Mouse (Mus musculus) B cell, adult 2 months (primary cell): Measurements from ENCODE around the gene Twist1.

Experiments
- DNase-seq, 2 experiments: peaks; one replicate each; pipeline ENCODE4 v3.0.0; 2022

Twist1 gene

GRCm38 (mm10) chr12:33957400-33958240 is at the start of gene Twist1:
Gene Twist1, plus strand, starts transcription at chr12:33957671.
- DNase-seq, result peak in 1 of 2 experiments; percentile 17

- DNase-seq, result no peak
These were observed 30.7 kb upstream of the Twist1 start for GRCm38 (mm10) chr12:33926751-33927150.

GRCm38 (mm10) chr12:33927334-33928098 is 30.0 kb upstream of the Twist1 start:
- DNase-seq, result no peak

- no peak for DNase-seq
These were observed 28.9 kb upstream of the Twist1 start, which contains the start of gene Ferd3l for GRCm38 (mm10) chr12:33928331-33929192. Gene Ferd3l, plus strand, starts transcription at chr12:33928425.

- DNase-seq, result no peak
These were observed 4.6 kb upstream of the Twist1 start for GRCm38 (mm10) chr12:33952843-33953242.

- no peak for DNase-seq
These were observed 2.4 kb upstream of the Twist1 start for GRCm38 (mm10) chr12:33954931-33955565.

- DNase-seq, result no peak
These were observed 1.7 kb upstream of the Twist1 start for GRCm38 (mm10) chr12:33955606-33956295.

GRCm38 (mm10) chr12:33956576-33957399 is 683 bp upstream of the Twist1 start:
- no peak for DNase-seq

GRCm38 (mm10) chr12:33958241-33959194 is 1.0 kb downstream of the Twist1 start:
- DNase-seq, result peak in 1 of 2 experiments; percentile 11

GRCm38 (mm10) chr12:33959206-33959605 is 1.7 kb downstream of the Twist1 start:
- DNase-seq, result no peak

- no peak for DNase-seq
These were observed 2.4 kb downstream of the Twist1 start for GRCm38 (mm10) chr12:33959846-33960245.

- DNase-seq, result no peak
These were observed 3.5 kb downstream of the Twist1 start for GRCm38 (mm10) chr12:33961013-33961412.

GRCm38 (mm10) chr12:33962118-33962772 is 4.8 kb downstream of the Twist1 start:
- DNase-seq, result no peak

- no peak for DNase-seq
These were observed 5.3 kb downstream of the Twist1 start for GRCm38 (mm10) chr12:33962773-33963130.

GRCm38 (mm10) chr12:33963671-33964369 is 6.3 kb downstream of the Twist1 start:
- DNase-seq, result no peak

- no peak for DNase-seq
These were observed 7.0 kb downstream of the Twist1 start for GRCm38 (mm10) chr12:33964427-33964826.

- DNase-seq, result no peak
These were observed 8.3 kb downstream of the Twist1 start for GRCm38 (mm10) chr12:33965661-33966360.
